Comparison of ENCODE assay signal across 8 mouse cellular contexts in genomic region chr4:142574528-142574927, GRCm38 (mm10).
"Had no signal": no experiment of that assay in that cellular context is flagged by ENCODE, and none has a peak within 500 bp of the region (broad histone marks: within the 10 kb centered on the region; RNA-seq: fewer than 3 reads in every experiment).

No protein-coding gene starts in this region.

- H3K9me3 ChIP-seq: neural tube, embryonic 12.5 days had no signal

- H3K4me2 ChIP-seq: neural tube, embryonic 12.5 days had no signal

- H3K27ac ChIP-seq: left cerebral cortex, adult 2 months; liver, embryonic 14.5 days; neural tube, embryonic 12.5 days had no signal

- H3K27me3 ChIP-seq: neural tube, embryonic 12.5 days had no signal

- H3K36me3 ChIP-seq: neural tube, embryonic 12.5 days had no signal

- H3K9ac ChIP-seq: liver, embryonic 14.5 days; neural tube, embryonic 12.5 days had no signal

- H3K4me3 ChIP-seq: left cerebral cortex, adult 2 months; neural tube, embryonic 12.5 days had no signal

- DNase-seq: kidney, adult 8-10 months; kidney, postnatal 25 days; lung, adult 18-20 months; thymus, adult 18-20 months; thymus, postnatal 25 days had no signal
